Mouse (Mus musculus) myocyte (in vitro differentiated cells): ENCODE measurements around the gene Zranb3. TPM values are rescaled to one million over a fixed set of nuclear protein-coding genes. Genes with fewer than 3 reads are reported as not detected.
"Not testable (repeated sequence)": the region's sequence is repeated elsewhere in the genome, so short reads cannot be mapped to it uniquely, and the experiment has no call there.

Source experiments
- H3K27me3 ChIP-seq: one replicate; pipeline ENCODE4 v1.6.1; 2011; ENCODE audit not compliant: control insufficient read depth, insufficient read depth, insufficient read length
- H3K36me3 ChIP-seq: one replicate; pipeline ENCODE4 v1.6.1; 2011; ENCODE audit not compliant: control insufficient read depth, insufficient read depth
- H3K4me2 ChIP-seq: one replicate; pipeline ENCODE4 v1.6.1; 2011; ENCODE audit warnings: low read depth, control low read depth
- H3K4me3 ChIP-seq: one replicate; pipeline ENCODE4 v1.5.1; 2011; ENCODE audit warnings: mild to moderate bottlenecking, control low read depth, moderate library complexity
- H3K79me2 ChIP-seq: one replicate; pipeline ENCODE4 v1.6.1; 2011; ENCODE audit not compliant: control insufficient read depth, insufficient read depth
- H3ac ChIP-seq: one replicate; pipeline ENCODE4 v1.6.1; 2011; ENCODE audit not compliant: control insufficient read depth, insufficient read length
- CEBPB ChIP-seq: IDR thresholded peaks from 2 replicates; pipeline ENCODE4 v1.6.1; 2011; ENCODE audit warnings: mild to moderate bottlenecking, moderate library complexity; ENCODE audit not compliant: poor library complexity, insufficient read depth, severe bottlenecking
- E2F4 ChIP-seq: IDR thresholded peaks from one replicate; pipeline ENCODE4 v1.6.1; 2011; ENCODE audit warnings: mild to moderate bottlenecking, control low read depth, moderate library complexity; ENCODE audit not compliant: insufficient read depth
- MAX ChIP-seq: IDR thresholded peaks from one replicate; pipeline ENCODE4 v1.6.1; 2011; ENCODE audit warnings: low read depth, mild to moderate bottlenecking, control low read depth
- MYOD1 ChIP-seq, 3 experiments: IDR thresholded peaks; one replicate each; pipeline ENCODE4 v1.6.1; 2011; ENCODE audit warnings: control low read depth in 2 of 3, low read depth in 2 of 3, mild to moderate bottlenecking in 2 of 3, moderate library complexity in 1 of 3; ENCODE audit not compliant: insufficient read length in 2 of 3, control insufficient read depth in 1 of 3
- MYOG ChIP-seq, 3 experiments: IDR thresholded peaks; one replicate each; pipeline ENCODE4 v1.6.1; 2011; ENCODE audit warnings: control low read depth in 2 of 3, low read depth in 2 of 3, mild to moderate bottlenecking in 2 of 3; ENCODE audit not compliant: insufficient read length in 2 of 3, control insufficient read depth in 1 of 3, insufficient read depth in 1 of 3
- POLR2A ChIP-seq: IDR thresholded peaks from one replicate; pipeline ENCODE4 v1.6.1; 2011; ENCODE audit warnings: low read depth, mild to moderate bottlenecking, control low read depth, moderate library complexity; ENCODE audit not compliant: insufficient read length
- POLR2AphosphoS2 ChIP-seq: IDR thresholded peaks from one replicate; pipeline ENCODE4 v1.6.1; 2011; ENCODE audit warnings: low read depth, control low read depth; ENCODE audit not compliant: insufficient read length
- REST ChIP-seq: IDR thresholded peaks from one replicate; pipeline ENCODE4 v1.6.1; 2011; ENCODE audit warnings: mild to moderate bottlenecking, control low read depth, moderate library complexity; ENCODE audit not compliant: insufficient read depth, insufficient read length
- SRF ChIP-seq: IDR thresholded peaks from one replicate; pipeline ENCODE4 v1.6.1; 2011; ENCODE audit warnings: low read depth; ENCODE audit not compliant: control insufficient read depth, insufficient read length
- TCF12 ChIP-seq: IDR thresholded peaks from one replicate; pipeline ENCODE4 v1.6.1; 2011; ENCODE audit warnings: mild to moderate bottlenecking, control low read depth; ENCODE audit not compliant: poor library complexity, insufficient read depth, severe bottlenecking
- TCF3 ChIP-seq: IDR thresholded peaks from one replicate; pipeline ENCODE4 v1.6.1; 2011; ENCODE audit warnings: low read depth, control low read depth; ENCODE audit not compliant: insufficient read length
- USF1 ChIP-seq: IDR thresholded peaks from one replicate; pipeline ENCODE4 v1.6.1; 2011; ENCODE audit warnings: low read depth, mild to moderate bottlenecking, control low read depth, moderate library complexity
- polyA plus RNA-seq: library from polyadenylated mRNA; unstranded; fragments of >200 nt; fragmentation: generic; extraction: Trizol; gene quantifications from one replicate; pipeline ENCODE4 v1.2.1, GENCODE M21; 2012; ENCODE audit warnings: missing spikeins

The Zranb3 gene
- polyA plus RNA-seq, 1 experiment: 1.6 TPM

DNA sequence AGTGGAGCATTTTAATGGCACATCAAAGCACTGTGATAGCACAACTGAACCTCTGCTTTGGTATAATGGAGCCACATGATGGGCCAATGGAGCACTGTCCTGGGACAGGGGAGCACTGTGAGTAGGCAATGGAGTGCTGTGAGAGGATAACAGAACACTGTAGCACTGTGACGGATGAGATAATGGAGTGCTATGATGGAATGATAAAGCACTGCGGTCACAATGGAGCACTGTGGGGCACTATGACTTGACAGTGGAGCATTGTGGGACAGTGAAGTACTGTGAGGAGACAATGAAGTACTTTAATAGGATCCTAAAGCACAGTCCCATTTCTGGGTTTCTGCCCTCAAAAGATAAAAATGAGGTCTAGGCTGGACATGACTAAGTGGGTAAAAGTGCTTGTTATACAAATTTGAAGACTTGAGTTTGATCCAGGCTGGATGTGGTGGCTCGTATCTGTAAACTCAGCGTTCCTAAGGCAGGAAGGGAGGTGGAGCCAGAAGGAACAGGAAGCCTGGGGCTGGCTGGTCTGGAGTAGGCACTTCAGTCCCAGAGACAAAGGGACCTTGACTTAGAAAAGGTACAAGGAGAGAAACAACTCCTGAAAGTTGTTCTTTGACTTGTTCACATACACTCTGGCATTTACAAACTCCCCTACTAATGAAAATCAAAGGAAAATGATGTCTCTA is 89.0 kb downstream of the Zranb3 start:
- Histone ChIP-seq H3K4me3 (no peak overlapping the region), H3ac (no peak overlapping the region), H3K79me2 (no peaks in the 10 kb centered on the region), H3K36me3 (no peaks in the 10 kb centered on the region), H3K4me2 (no peak overlapping the region), H3K27me3 (no peaks in the 10 kb centered on the region)
- TF ChIP-seq TCF12: no peak
- TF ChIP-seq SRF: no peak
- no peak for TF ChIP-seq POLR2A
- no peak for TF ChIP-seq MAX
- no peak for TF ChIP-seq MYOG (IDR thresholded peaks at IDR 0.05; ENCODE audit: control insufficient read depth in 1 of 3, insufficient read depth in 1 of 3, insufficient read length in 2 of 3, low read depth in 2 of 3)
- no peak for TF ChIP-seq POLR2AphosphoS2
- TF ChIP-seq MYOD1 (IDR thresholded peaks at IDR 0.05; ENCODE audit: control insufficient read depth in 1 of 3, insufficient read length in 2 of 3, low read depth in 2 of 3): no peak
- TF ChIP-seq CEBPB: no peak
- TF ChIP-seq TCF3: no peak
- no peak for TF ChIP-seq E2F4
- no peak for TF ChIP-seq USF1
- TF ChIP-seq REST: no peak

DNA sequence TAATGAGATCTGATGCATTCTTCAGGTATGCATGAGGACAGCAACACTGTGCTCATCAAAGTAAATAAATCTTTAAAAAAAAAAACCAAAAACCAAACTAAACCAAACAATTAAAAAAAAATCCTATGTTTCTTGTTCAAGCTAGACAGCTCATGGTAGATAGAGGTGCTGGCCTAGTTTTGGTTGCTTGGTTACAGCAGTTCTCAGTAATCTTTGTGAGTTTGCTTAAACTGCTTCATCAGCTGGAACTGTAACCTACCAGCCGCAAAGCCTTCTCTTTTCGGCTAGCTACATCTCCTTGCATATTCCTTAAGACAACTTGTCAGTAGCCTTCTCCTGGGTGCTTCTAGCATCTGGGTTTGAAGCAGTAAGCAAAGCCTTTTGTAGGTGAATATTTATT is 93.1 kb downstream of the Zranb3 start:
- H3K79me2 ChIP-seq: no peaks in the 10 kb centered on the region
- no peaks in the 10 kb centered on the region for H3K36me3 ChIP-seq
- no peak overlapping the region for H3ac ChIP-seq
- no peak overlapping the region for H3K4me3 ChIP-seq
- TF ChIP-seq CEBPB: no peak
- TF ChIP-seq REST: no peak
- TF ChIP-seq TCF12: no peak
- TF ChIP-seq MYOG (IDR thresholded peaks at IDR 0.05; ENCODE audit: control insufficient read depth in 1 of 3, insufficient read depth in 1 of 3, insufficient read length in 2 of 3, low read depth in 2 of 3): no peak
- no peak for TF ChIP-seq POLR2A
- TF ChIP-seq MYOD1 (IDR thresholded peaks at IDR 0.05; ENCODE audit: control insufficient read depth in 1 of 3, insufficient read length in 2 of 3, low read depth in 2 of 3): no peak
- TF ChIP-seq MAX: no peak
- no peak for TF ChIP-seq POLR2AphosphoS2
- no peak for TF ChIP-seq E2F4
- no peak for TF ChIP-seq SRF
- no peak for TF ChIP-seq USF1
- TF ChIP-seq TCF3: no peak
- H3K27me3 ChIP-seq: no peaks in the 10 kb centered on the region
- H3K4me2 ChIP-seq: no peak overlapping the region

DNA sequence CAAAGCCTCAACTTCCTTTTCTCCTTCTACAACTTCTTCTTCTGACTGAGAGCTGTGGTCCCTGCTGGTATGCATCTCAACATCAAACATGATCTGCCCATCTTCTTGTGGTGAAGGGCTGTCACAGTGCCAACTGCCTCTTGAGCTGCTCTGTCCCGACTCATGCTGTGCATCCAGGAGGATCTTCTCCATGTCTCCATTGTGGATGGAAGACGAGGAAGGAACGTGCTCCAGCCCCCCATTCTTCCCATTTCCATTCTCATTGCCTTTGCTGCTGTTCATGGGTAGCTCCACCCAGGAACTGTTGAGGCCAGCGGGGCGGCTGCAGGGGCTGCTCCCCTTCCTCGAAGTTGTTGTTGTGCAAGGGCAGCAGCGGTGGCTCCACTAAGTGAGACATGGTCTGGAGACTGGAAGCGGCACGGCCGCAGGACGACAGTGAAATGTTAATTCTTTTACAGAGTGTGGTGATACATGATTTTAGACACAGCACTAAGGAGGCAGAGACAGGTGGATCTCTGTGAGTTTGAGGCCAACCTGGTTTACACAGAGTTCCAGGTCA is 96.7 kb downstream of the Zranb3 start:
- H3K79me2 ChIP-seq, H3K4me2 ChIP-seq, H3K36me3 ChIP-seq, H3K27me3 ChIP-seq, H3ac ChIP-seq, H3K4me3 ChIP-seq: not testable (repeated sequence)

DNA sequence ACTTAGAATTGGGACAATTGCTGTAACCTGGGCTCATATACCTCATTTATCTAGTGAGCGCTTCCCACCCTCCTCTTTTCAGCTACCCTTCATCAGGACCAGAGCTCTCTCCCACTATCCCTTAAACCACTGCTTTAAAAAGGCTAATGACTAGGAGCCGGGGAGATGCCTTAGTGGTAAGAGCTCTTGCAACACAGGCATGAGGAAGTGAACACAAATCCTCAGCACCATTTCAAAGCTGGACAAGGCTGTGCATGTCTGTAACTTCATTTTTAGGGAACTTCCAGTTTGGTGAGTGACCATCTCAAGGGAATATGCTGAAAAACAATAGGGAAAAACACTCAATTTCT is 98.5 kb downstream of the Zranb3 start:
- H3K36me3 ChIP-seq: no peaks in the 10 kb centered on the region
- H3K27me3 ChIP-seq: no peaks in the 10 kb centered on the region
- H3K79me2 ChIP-seq: no peaks in the 10 kb centered on the region
- no peak overlapping the region for H3K4me3 ChIP-seq
- H3K4me2 ChIP-seq: no peak overlapping the region
- TF ChIP-seq TCF12 (no peak), TCF3 (no peak), SRF (no peak), REST (no peak), CEBPB (no peak), POLR2AphosphoS2 (no peak), MYOG (IDR thresholded peaks at IDR 0.05; ENCODE audit: control insufficient read depth in 1 of 3, insufficient read depth in 1 of 3, insufficient read length in 2 of 3, low read depth in 2 of 3) (no peak), USF1 (no peak), MAX (no peak), POLR2A (no peak), MYOD1 (IDR thresholded peaks at IDR 0.05; ENCODE audit: control insufficient read depth in 1 of 3, insufficient read length in 2 of 3, low read depth in 2 of 3) (no peak), E2F4 (no peak)
- no peak overlapping the region for H3ac ChIP-seq

DNA sequence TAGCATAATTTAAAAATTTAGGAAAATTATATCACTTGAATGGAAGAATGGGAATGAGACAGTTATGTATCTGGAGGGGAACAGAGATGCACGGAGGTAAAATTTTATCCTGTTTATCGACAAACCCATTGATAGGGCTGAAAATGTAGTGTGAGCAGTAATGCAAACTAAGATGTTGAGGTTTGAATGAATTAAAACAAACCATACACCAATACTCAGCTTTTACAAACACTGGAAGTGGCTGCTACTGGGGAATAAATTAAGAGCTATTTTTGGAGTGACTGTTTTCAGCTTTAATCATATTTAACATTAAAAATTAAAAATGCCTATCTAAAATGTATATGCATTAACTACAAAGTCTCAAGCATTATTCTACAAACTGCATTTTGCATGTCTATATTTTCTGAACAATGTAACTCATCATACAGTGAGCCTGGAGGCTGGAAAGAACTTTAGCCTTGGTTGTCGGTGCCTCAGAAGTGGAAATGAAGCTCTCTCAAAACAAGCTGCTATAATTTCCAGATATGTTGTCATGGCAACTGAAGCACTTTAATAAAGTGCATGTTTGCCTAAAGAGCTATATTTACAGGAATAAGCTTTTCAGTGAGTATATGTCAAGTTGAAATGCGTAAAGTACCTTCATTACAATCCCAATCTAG is 99.0 kb downstream of the Zranb3 start:
- H3K4me2 ChIP-seq: no peak overlapping the region
- H3K79me2 ChIP-seq: no peaks in the 10 kb centered on the region
- no peaks in the 10 kb centered on the region for H3K27me3 ChIP-seq
- no peak for TF ChIP-seq MAX
- TF ChIP-seq POLR2AphosphoS2: no peak
- TF ChIP-seq TCF12: no peak
- TF ChIP-seq REST: no peak
- no peak for TF ChIP-seq TCF3
- TF ChIP-seq POLR2A: no peak
- no peak for TF ChIP-seq E2F4
- no peak for TF ChIP-seq USF1
- TF ChIP-seq MYOD1 (IDR thresholded peaks at IDR 0.05; ENCODE audit: control insufficient read depth in 1 of 3, insufficient read length in 2 of 3, low read depth in 2 of 3): no peak
- TF ChIP-seq SRF: no peak
- TF ChIP-seq MYOG (IDR thresholded peaks at IDR 0.05; ENCODE audit: control insufficient read depth in 1 of 3, insufficient read depth in 1 of 3, insufficient read length in 2 of 3, low read depth in 2 of 3): no peak
- TF ChIP-seq CEBPB: no peak
- no peak overlapping the region for H3K4me3 ChIP-seq
- H3K36me3 ChIP-seq: no peaks in the 10 kb centered on the region
- no peak overlapping the region for H3ac ChIP-seq
